Mouse (Mus musculus) Patski (cell line): ENCODE data around the gene Fah. TPM values are rescaled to one million over a fixed set of nuclear protein-coding genes. Genes with fewer than 3 reads are reported as not detected.

Experiments
- ATAC-seq: fragments of 100-300 bp; one replicate; pipeline ENCODE4 v1.8.0; 2021
- CTCF ChIA-PET: fragments of 350-600 bp; sonication (Branson Sonifier 250); formaldehyde crosslinking; loops from one replicate; lab custom pipeline; 2022; ENCODE audit warnings: inconsistent platforms; lab: Charles Lee
- POLR2A ChIA-PET: fragments of 350-600 bp; sonication (Branson Sonifier 250); formaldehyde crosslinking; loops from one replicate; lab custom pipeline; 2022; ENCODE audit warnings: antibody characterized with exemption, inconsistent platforms; lab: Charles Lee
- DNase-seq: peaks from one replicate; pipeline ENCODE4 v3.0.0-alpha.2; 2011; ENCODE audit warnings: low read depth, low spot score
- H3K27me3 ChIP-seq: fragments of 371-371 bp; one replicate; pipeline ENCODE4 v1.5.1; 2021
- CTCF ChIP-seq: fragments of 100-300 bp; IDR thresholded peaks from one replicate; pipeline ENCODE4 v1.5.1; 2021
- in situ Hi-C: fragments of 300-500 bp; cut with MboI; formaldehyde crosslinking; loops from 3 replicates; pipeline ENCODE4 v1.11.1; 2018; ENCODE audit warnings: low pct_unique_long_range_greater_than_20kb, mixed read lengths
- polyA plus RNA-seq: library from polyadenylated mRNA; unstranded; gene quantifications from one replicate; pipeline ENCODE4 v1.2.3, GENCODE M21; 2021

Fah gene
- polyA plus RNA-seq, 1 experiment from 2014 or later, result 22.5 TPM

GRCm38 (mm10) chr7:84578841-84579240, 27.7 kb downstream of the Fah start:
- ChIA-PET CTCF (interaction anchor here (0.7 to 2.9 kb wide), 2 partner anchors 12 to 43 kb away, joined by 3 to 8 read pairs; no protein-coding TSS in a partner anchor), POLR2A (interaction anchor here (1.0 kb wide), 1 partner anchor 32 kb away, joined by 3 read pairs; no protein-coding TSS in a partner anchor)
- TF ChIP-seq CTCF, result no peak
- in situ Hi-C loops, result no loop called here
- DNase-seq (no peak), ATAC-seq (no peak)
- H3K27me3 ChIP-seq, result no peaks in the 10 kb centered on the region

- no peak for TF ChIP-seq CTCF
- H3K27me3 ChIP-seq, result no peaks in the 10 kb centered on the region
- in situ Hi-C loops, result no loop called here
- DNase-seq (no peak), ATAC-seq (peak; percentile 60)
- CTCF ChIA-PET, result interaction anchor here (1.4 to 4.5 kb wide), 2 partner anchors 11 to 16 kb away, joined by 3 to 18 read pairs; no protein-coding TSS in a partner anchor
- POLR2A ChIA-PET, result no interaction called here
Measured at GRCm38 (mm10) chr7:84577034-84577433, 29.5 kb downstream of the Fah start.

GRCm38 (mm10) chr7:84566200-84566599, 40.3 kb downstream of the Fah start:
- CTCF ChIA-PET, result interaction anchor here (0.8 to 2.6 kb wide), 6 partner anchors 9 to 20 kb away, joined by 3 to 18 read pairs (median 3); no protein-coding TSS in a partner anchor
- no peaks in the 10 kb centered on the region for H3K27me3 ChIP-seq
- DNase-seq, result no peak
- peak; percentile 62 for ATAC-seq
- TF ChIP-seq CTCF, result no peak
- POLR2A ChIA-PET, result interaction anchor here (0.9 to 1.0 kb wide), 2 partner anchors 9 to 26 kb away, joined by 3 read pairs; no protein-coding TSS in a partner anchor
- in situ Hi-C loops, result no loop called here

GRCm38 (mm10) chr7:84564236-84564635, 42.3 kb downstream of the Fah start:
- CTCF ChIA-PET, result interaction anchor here (1.3 to 1.9 kb wide), 2 partner anchors 10 to 11 kb away, joined by 6 read pairs; no protein-coding TSS in a partner anchor
- in situ Hi-C loops, result no loop called here
- no peak for TF ChIP-seq CTCF
- POLR2A ChIA-PET, result interaction anchor here (0.8 kb wide), 1 partner anchor 11 kb away, joined by 3 read pairs; no protein-coding TSS in a partner anchor
- no peak for ATAC-seq
- DNase-seq, result no peak
- no peaks in the 10 kb centered on the region for H3K27me3 ChIP-seq

- in situ Hi-C loops, result no loop called here
- DNase-seq (no peak), ATAC-seq (no peak)
- ChIA-PET POLR2A (no interaction called here), CTCF (interaction anchor here (0.9 kb wide), 1 partner anchor 16 kb away, joined by 3 read pairs; no protein-coding TSS in a partner anchor)
- TF ChIP-seq CTCF, result no peak
- H3K27me3 ChIP-seq, result no peaks in the 10 kb centered on the region
Measured at GRCm38 (mm10) chr7:84560500-84560899, 46.0 kb downstream of the Fah start.

- H3K27me3 ChIP-seq, result no peaks in the 10 kb centered on the region
- ChIA-PET CTCF (interaction anchor here (1.0 to 2.3 kb wide), 4 partner anchors 9 to 32 kb away, joined by 3 to 12 read pairs (median 6); no protein-coding TSS in a partner anchor), POLR2A (interaction anchor here (1.1 kb wide), 1 partner anchor 10 kb away, joined by 3 read pairs; no protein-coding TSS in a partner anchor)
- no peak for TF ChIP-seq CTCF
- DNase-seq, result no peak
- peak; percentile 39 for ATAC-seq
- in situ Hi-C loops, result no loop called here
Measured at GRCm38 (mm10) chr7:84557332-84557731, 49.2 kb downstream of the Fah start.

GRCm38 (mm10) chr7:84555294-84555693, 51.2 kb downstream of the Fah start:
- CTCF ChIA-PET, result interaction anchor here (1.1 to 2.3 kb wide), 3 partner anchors 9 to 21 kb away, joined by 3 to 10 read pairs (median 6); no protein-coding TSS in a partner anchor
- in situ Hi-C loops, result no loop called here

GRCm38 (mm10) chr7:84551472-84551871, 55.0 kb downstream of the Fah start:
- no peak for TF ChIP-seq CTCF
- H3K27me3 ChIP-seq, result no peaks in the 10 kb centered on the region
- POLR2A ChIA-PET, result no interaction called here
- no peak for ATAC-seq
- CTCF ChIA-PET, result interaction anchor here (1.2 kb wide), 1 partner anchor 65 kb away, joined by 3 read pairs; no protein-coding TSS in a partner anchor
- in situ Hi-C loops, result no loop called here
- DNase-seq, result no peak

More at GRCm38 (mm10) chr7:84555294-84555693, 51.2 kb downstream of the Fah start:
- TF ChIP-seq CTCF, result no peak
- POLR2A ChIA-PET, result no interaction called here
- no peak for DNase-seq
- no peak for ATAC-seq
- no peaks in the 10 kb centered on the region for H3K27me3 ChIP-seq

GRCm38 (mm10) chr7:84546667-84547066, 59.9 kb downstream of the Fah start:
- in situ Hi-C loops, result loop anchor here (5.0 to 10.0 kb wide), 2 partner anchors 46 to 192 kb away; no protein-coding TSS in a partner anchor
- H3K27me3 ChIP-seq, result no peaks in the 10 kb centered on the region
- ChIA-PET CTCF (interaction anchor here (0.8 to 2.3 kb wide), 7 partner anchors 10 to 248 kb away, joined by 3 to 10 read pairs (median 3); no protein-coding TSS in a partner anchor), POLR2A (interaction anchor here (1.1 to 1.6 kb wide), 2 partner anchors 32 to 96 kb away, joined by 3 read pairs; no protein-coding TSS in a partner anchor)
- ATAC-seq (peak; percentile 99), DNase-seq (peak; percentile 79)
- TF ChIP-seq CTCF, result no peak

- POLR2A ChIA-PET, result no interaction called here
- CTCF ChIA-PET, result interaction anchor here (1.1 kb wide), 1 partner anchor 9 kb away, joined by 4 read pairs; no protein-coding TSS in a partner anchor
- ATAC-seq, result no peak
- in situ Hi-C loops, result loop anchor here (5.0 to 10.0 kb wide), 2 partner anchors 47 to 190 kb away; no protein-coding TSS in a partner anchor
- DNase-seq, result no peak
- no peaks in the 10 kb centered on the region for H3K27me3 ChIP-seq
- TF ChIP-seq CTCF, result no peak
Measured at GRCm38 (mm10) chr7:84544946-84545345, 61.6 kb downstream of the Fah start.

Other genes starting within 250 kb of the Fah start
- 118 TPM for gene Arnt2, start 196.5 kb downstream of the Fah start, polyA plus RNA-seq
- 59.2 TPM for gene Gm2115, start 77.8 kb downstream of the Fah start, polyA plus RNA-seq
- gene Zfand6, start 83.2 kb upstream of the Fah start, polyA plus RNA-seq, result 187 TPM
- gene Olfr291, start 246.8 kb upstream of the Fah start, polyA plus RNA-seq, result not detected